Mouse (Mus musculus) embryonic facial prominence, embryonic 13.5 days (tissue): ENCODE measurements around the gene Gata5. TPM values are rescaled to one million over a fixed set of nuclear protein-coding genes. Genes with fewer than 3 reads are reported as not detected.

Experiments
- ATAC-seq: fragments of 200-750 bp; cut with Nextera tagmentation; 2 replicates; pipeline ENCODE4 v1.8.0; 2017; ENCODE audit warnings: low read depth; ENCODE audit not compliant: insufficient number of reproducible peaks, insufficient read depth, low FRiP score, low TSS enrichment
- H3K27ac ChIP-seq: fragments of 300-500 bp; sonication (generic); 2 replicates; pipeline ENCODE4 v1.5.1; 2015; ENCODE audit warnings: moderate library complexity, mild to moderate bottlenecking, inconsistent platforms
- H3K27me3 ChIP-seq: fragments of 300-500 bp; sonication (generic); 2 replicates; pipeline ENCODE4 v1.6.1; 2015; ENCODE audit warnings: mild to moderate bottlenecking, inconsistent platforms
- H3K36me3 ChIP-seq: fragments of 300-500 bp; sonication (generic); 2 replicates; pipeline ENCODE4 v1.6.1; 2015; ENCODE audit warnings: mild to moderate bottlenecking, inconsistent platforms
- H3K4me1 ChIP-seq: fragments of 300-500 bp; sonication (generic); 2 replicates; pipeline ENCODE4 v1.6.1; 2015; ENCODE audit warnings: inconsistent platforms
- H3K4me2 ChIP-seq: fragments of 300-500 bp; sonication (generic); 2 replicates; pipeline ENCODE4 v1.6.1; 2015; ENCODE audit warnings: moderate library complexity, mild to moderate bottlenecking, inconsistent platforms
- H3K4me3 ChIP-seq: fragments of 300-500 bp; sonication (generic); 2 replicates; pipeline ENCODE4 v1.5.1; 2015; ENCODE audit warnings: mild to moderate bottlenecking, inconsistent platforms
- H3K9ac ChIP-seq: fragments of 300-500 bp; sonication (generic); 2 replicates; pipeline ENCODE4 v1.6.1; 2015; ENCODE audit warnings: mild to moderate bottlenecking, inconsistent platforms
- H3K9me3 ChIP-seq: fragments of 300-500 bp; sonication (generic); 2 replicates; pipeline ENCODE4 v1.6.1; 2016; ENCODE audit warnings: inconsistent platforms
- WGBS: fragments of 180-500 bp; shearing (Covaris S2); methylation state at CpG from one replicate; pipeline ENCODE4 v1.1.7; 2015; ENCODE audit warnings: mixed read lengths; 5-methylcytosine and 5-hydroxymethylcytosine counted together
- polyA plus RNA-seq: library from polyadenylated mRNA; unstranded; fragments of >200 nt; fragmentation: Nextera tagmentation; extraction: Ambion mirVana; gene quantifications from 2 replicates; pipeline ENCODE4 v1.2.1, GENCODE M21; 2015

Gene Gata5
- 0.18 TPM in 1 of 2 replicates, not detected in the other for polyA plus RNA-seq

GRCm38 (mm10) chr2:180334551-180334986 is at the start of gene Gata5:
TSS of gene Gata5 (minus strand) at chr2:180334699.
- Histone ChIP-seq H3K9me3 (no peaks in the 10 kb centered on the region), H3K4me1 (peaks cover 15% of the 10 kb centered on the region), H3K36me3 (no peaks in the 10 kb centered on the region), H3K4me2 (peak within 1 kb of the TSS; percentile 64), H3K4me3 (peak within 1 kb of the TSS; percentile 39), H3K27me3 (peaks cover 90% of the 10 kb centered on the region), H3K27ac (no peak within 1 kb of the TSS), H3K9ac (0 out of 2 replicates have a peak within 1 kb of the TSS, but pooled peaks have one; percentile 40)
- under 1% methylated on average over 33 of the region's 33 CpGs for WGBS
- no peak; the same call in 1 of the 2 replicates for ATAC-seq

- H3K9ac ChIP-seq, result no peak overlapping the region
- H3K4me3 ChIP-seq, result no peak overlapping the region
- H3K4me1 ChIP-seq, result no peaks in the 10 kb centered on the region
- H3K4me2 ChIP-seq, result no peak overlapping the region
- ATAC-seq, result no peak
- WGBS, result 86% methylated on average over 5 of the region's 5 CpGs
- H3K9me3 ChIP-seq, result no peaks in the 10 kb centered on the region
- H3K27me3 ChIP-seq, result peaks cover 5% of the 10 kb centered on the region; the same call in 1 of the 2 replicates
- no peak overlapping the region for H3K27ac ChIP-seq
- H3K36me3 ChIP-seq, result no peaks in the 10 kb centered on the region
Measured at GRCm38 (mm10) chr2:180376730-180377129, 42.2 kb upstream of the Gata5 start.

- Histone ChIP-seq H3K27me3 (no peaks in the 10 kb centered on the region; the same call in 1 of the 2 replicates), H3K36me3 (no peaks in the 10 kb centered on the region), H3K4me1 (no peaks in the 10 kb centered on the region), H3K27ac (no peak overlapping the region), H3K9me3 (no peaks in the 10 kb centered on the region), H3K9ac (no peak overlapping the region), H3K4me3 (no peak overlapping the region), H3K4me2 (no peak overlapping the region)
- no peak for ATAC-seq
- 79% methylated on average over 10 of the region's 10 CpGs for WGBS
Measured at GRCm38 (mm10) chr2:180373256-180373655, 38.8 kb upstream of the Gata5 start.

- Histone ChIP-seq H3K36me3 (no peaks in the 10 kb centered on the region), H3K9ac (no peak overlapping the region), H3K27ac (no peak overlapping the region), H3K27me3 (no peaks in the 10 kb centered on the region), H3K4me2 (no peak overlapping the region), H3K4me3 (no peak overlapping the region), H3K4me1 (no peaks in the 10 kb centered on the region), H3K9me3 (no peaks in the 10 kb centered on the region)
- no peak for ATAC-seq
- 81% methylated on average over 5 of the region's 5 CpGs for whole genome bisulfite sequencing
Measured at GRCm38 (mm10) chr2:180368359-180368758, 33.9 kb upstream of the Gata5 start.

- Histone ChIP-seq H3K4me3 (no peak overlapping the region), H3K9ac (no peak overlapping the region), H3K27ac (no peak overlapping the region), H3K4me2 (no peak overlapping the region), H3K9me3 (no peaks in the 10 kb centered on the region), H3K27me3 (no peaks in the 10 kb centered on the region), H3K4me1 (no peaks in the 10 kb centered on the region), H3K36me3 (no peaks in the 10 kb centered on the region)
- no peak for ATAC-seq
- 72% methylated on average over 4 of the region's 4 CpGs for WGBS
Measured at GRCm38 (mm10) chr2:180367350-180367749, 32.9 kb upstream of the Gata5 start.

DNA sequence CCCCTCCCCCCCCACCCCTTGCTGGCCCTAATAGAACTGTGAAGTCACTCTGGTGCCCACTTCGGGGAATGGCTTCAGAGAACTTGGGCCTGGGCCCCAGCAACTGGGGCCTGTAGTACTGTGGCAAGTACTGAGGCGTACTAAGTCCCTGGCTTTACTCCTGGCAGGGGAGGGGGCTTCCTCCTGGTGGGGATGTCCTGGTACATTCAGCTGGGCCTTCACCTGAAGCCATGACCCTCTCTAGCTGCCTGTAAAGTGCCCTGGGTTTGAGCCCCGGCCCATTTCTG is 28.9 kb upstream of the Gata5 start:
- H3K9ac ChIP-seq, result no peak overlapping the region
- H3K4me2 ChIP-seq, result no peak overlapping the region
- no peak for ATAC-seq
- no peaks in the 10 kb centered on the region for H3K9me3 ChIP-seq
- H3K4me1 ChIP-seq, result no peaks in the 10 kb centered on the region
- no peak overlapping the region for H3K4me3 ChIP-seq
- no peaks in the 10 kb centered on the region for H3K36me3 ChIP-seq
- WGBS, result 70% methylated on average over 3 of the region's 3 CpGs
- no peak overlapping the region for H3K27ac ChIP-seq
- H3K27me3 ChIP-seq, result peaks cover 16% of the 10 kb centered on the region; the same call in 1 of the 2 replicates

- Histone ChIP-seq H3K4me3 (no peak overlapping the region), H3K36me3 (no peaks in the 10 kb centered on the region), H3K27ac (no peak overlapping the region), H3K4me1 (no peaks in the 10 kb centered on the region), H3K9me3 (no peaks in the 10 kb centered on the region), H3K4me2 (no peak overlapping the region), H3K27me3 (peaks cover 20% of the 10 kb centered on the region; the same call in 1 of the 2 replicates), H3K9ac (no peak overlapping the region)
- no peak for ATAC-seq
- 65% methylated on average over 7 of the region's 7 CpGs for WGBS
Measured at GRCm38 (mm10) chr2:180362585-180363433, 28.3 kb upstream of the Gata5 start.

DNA sequence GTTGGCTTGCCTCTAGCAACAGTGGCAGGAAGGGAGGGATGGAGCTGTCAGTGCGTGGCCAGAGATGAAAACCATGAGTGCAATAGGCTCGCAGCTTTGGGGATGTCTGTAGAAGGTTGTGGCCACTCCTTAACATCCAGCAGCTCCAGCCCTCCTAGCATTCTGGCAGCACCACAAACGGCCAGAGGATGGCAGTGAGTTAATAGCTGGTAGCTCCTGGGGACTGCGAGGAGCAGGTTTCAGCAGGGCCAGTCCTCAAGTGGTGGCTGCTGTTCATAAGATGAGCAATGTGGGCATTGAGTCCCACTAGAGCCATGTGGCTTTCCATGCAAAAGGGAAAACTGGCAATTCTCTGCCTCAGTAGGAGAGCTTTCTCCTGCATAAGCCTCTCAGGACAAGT is 24.6 kb upstream of the Gata5 start:
- H3K4me3 ChIP-seq, result no peak overlapping the region
- peaks cover 20% of the 10 kb centered on the region; the same call in 1 of the 2 replicates for H3K27me3 ChIP-seq
- no peak overlapping the region for H3K27ac ChIP-seq
- no peaks in the 10 kb centered on the region for H3K4me1 ChIP-seq
- no peaks in the 10 kb centered on the region for H3K36me3 ChIP-seq
- ATAC-seq, result no peak
- no peaks in the 10 kb centered on the region for H3K9me3 ChIP-seq
- no peak overlapping the region for H3K4me2 ChIP-seq
- H3K9ac ChIP-seq, result no peak overlapping the region
- 3% methylated on average over 4 of the region's 4 CpGs for WGBS

- ATAC-seq, result no peak
- WGBS, result 55% methylated on average over 20 of the region's 20 CpGs
- Histone ChIP-seq H3K4me1 (no peaks in the 10 kb centered on the region), H3K27me3 (peaks cover 12% of the 10 kb centered on the region), H3K9ac (no peak overlapping the region), H3K4me3 (no peak overlapping the region), H3K36me3 (no peaks in the 10 kb centered on the region), H3K4me2 (peak overlapping the region; percentile 33), H3K27ac (no peak overlapping the region), H3K9me3 (no peaks in the 10 kb centered on the region)
Measured at GRCm38 (mm10) chr2:180353338-180353737, 18.8 kb upstream of the Gata5 start.

- Histone ChIP-seq H3K4me2 (no peak overlapping the region), H3K9ac (no peak overlapping the region), H3K4me3 (no peak overlapping the region), H3K27me3 (peaks cover 12% of the 10 kb centered on the region), H3K4me1 (no peaks in the 10 kb centered on the region; the same call in 1 of the 2 replicates), H3K9me3 (no peaks in the 10 kb centered on the region), H3K36me3 (no peaks in the 10 kb centered on the region), H3K27ac (no peak overlapping the region)
- whole genome bisulfite sequencing, result 49% methylated on average over 2 of the region's 2 CpGs
- no peak for ATAC-seq
Measured at GRCm38 (mm10) chr2:180350700-180351099, 16.2 kb upstream of the Gata5 start.

GRCm38 (mm10) chr2:180346820-180347497 is 12.5 kb upstream of the Gata5 start:
- Histone ChIP-seq H3K9me3 (no peaks in the 10 kb centered on the region), H3K4me1 (no peaks in the 10 kb centered on the region; the same call in 1 of the 2 replicates), H3K4me2 (no peak overlapping the region), H3K4me3 (no peak overlapping the region), H3K27me3 (peaks cover 16% of the 10 kb centered on the region), H3K36me3 (no peaks in the 10 kb centered on the region), H3K27ac (no peak overlapping the region), H3K9ac (no peak overlapping the region)
- peak; percentile 57 for ATAC-seq
- 25% methylated on average over 9 of the region's 9 CpGs for WGBS

GRCm38 (mm10) chr2:180343092-180343491 is 8.6 kb upstream of the Gata5 start:
- H3K9ac ChIP-seq, result no peak overlapping the region
- no peaks in the 10 kb centered on the region for H3K36me3 ChIP-seq
- H3K4me2 ChIP-seq, result no peak overlapping the region
- peaks cover 31% of the 10 kb centered on the region for H3K27me3 ChIP-seq
- no peak for ATAC-seq
- no peaks in the 10 kb centered on the region for H3K9me3 ChIP-seq
- no peaks in the 10 kb centered on the region; the same call in 1 of the 2 replicates for H3K4me1 ChIP-seq
- H3K4me3 ChIP-seq, result no peak overlapping the region
- WGBS, result 87% methylated on average over 13 of the region's 13 CpGs
- no peak overlapping the region for H3K27ac ChIP-seq
